Mouse (Mus musculus) ovary, adult 10 weeks (tissue): ENCODE results near the gene Gngt1. TPM values are rescaled to one million over a fixed set of nuclear protein-coding genes. Genes with fewer than 3 reads are reported as not detected.

Source experiments
- polyA plus RNA-seq: library from polyadenylated mRNA; stranded (reverse); fragments of 350-450 nt; fragmentation: Illumina TruSeq; extraction: RNeasy Lipid Tissue Mini Kit (QIAGEN cat#74804); gene quantifications from one replicate; pipeline ENCODE4 v1.2.3, GENCODE M21; 2014

The Gngt1 gene
- not detected for polyA plus RNA-seq

GRCm38 (mm10) chr6:3993492-3993891 lies at the start of gene Gngt1:
Gene Gngt1 (plus strand): TSS chr6:3993792.

GRCm38 (mm10) chr6:3988750-3989149 lies 4.8 kb upstream of the Gngt1 start, which contains the start of gene Tfpi2:
Gene Tfpi2 (minus strand): TSS chr6:3988919.

GRCm38 (mm10) chr6:4003890-4004306 lies 10.3 kb downstream of the Gngt1 start, which contains the start of gene Gng11:
Gene Gng11 (plus strand): TSS chr6:4003904.

Other genes starting within 250 kb of the Gngt1 start
- gene Calcr, start 229.1 kb upstream of the Gngt1 start, polyA plus RNA-seq = not detected
- gene Tfpi2, start 4.9 kb upstream of the Gngt1 start, polyA plus RNA-seq = 9.4 TPM
- gene Gng11, start 10.1 kb downstream of the Gngt1 start, polyA plus RNA-seq = 90.9 TPM
- gene Bet1, start 93.2 kb downstream of the Gngt1 start, polyA plus RNA-seq = 210 TPM